In the genomic region with DNA sequence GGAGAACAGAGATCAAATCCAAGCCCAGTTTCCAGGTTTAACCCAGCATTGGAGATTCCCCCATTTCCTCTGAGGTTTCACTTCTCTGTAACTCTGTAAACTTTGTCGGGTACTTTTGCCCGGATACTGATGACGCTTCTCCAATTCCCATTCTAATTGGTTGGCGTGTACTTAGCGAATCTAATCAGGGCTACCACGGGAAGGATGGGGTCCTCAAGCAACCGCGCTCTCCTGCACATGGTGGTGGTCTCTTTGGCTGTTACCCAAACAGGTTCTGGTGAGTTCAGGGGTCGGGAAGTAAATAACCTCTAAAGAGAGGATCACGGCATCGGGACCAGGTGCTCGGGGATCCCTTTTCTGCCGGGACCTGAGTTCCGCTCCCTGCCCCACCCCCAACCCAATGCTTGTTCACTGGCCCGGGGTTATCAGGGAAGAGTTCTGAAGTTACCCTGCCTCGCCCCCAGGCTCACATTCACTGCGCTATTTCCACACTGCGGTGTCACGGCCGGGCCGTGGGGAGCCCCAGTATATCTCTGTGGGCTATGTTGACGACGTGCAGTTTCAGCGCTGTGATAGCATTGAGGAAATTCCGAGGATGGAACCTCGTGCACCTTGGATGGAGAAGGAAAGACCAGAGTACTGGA, we compare ENCODE assay signal across 8 mouse cellular contexts. TPM values are rescaled to one million over a fixed set of nuclear protein-coding genes. Genes with fewer than 3 reads are reported as not detected.
DNase-seq lines count a peak whose midpoint lies in the region; ATAC-seq lines count a peak whose summit lies in the region.

Gene H2-M3, plus strand, starts transcription at position 163 of the 644 bp plus-strand sequence.

- no peaks in the 10 kb centered on the region for H3K27me3 ChIP-seq in hindbrain, embryonic 15.5 days

- peak; percentile 91 for DNase-seq in T-cell, adult 2 months (ENCODE audit: low spot score)
- DNase-seq in cerebellum, postnatal 36 days: peak; percentile 71 to 82
- DNase-seq in frontal cortex, postnatal 36 days (ENCODE audit: low spot score in 2 of 2): peak; percentile 90 to 96
- peak; percentile 85 for DNase-seq in left cerebral cortex, adult 11 months (ENCODE audit: low spot score)
- peak; percentile 51 to 92 for DNase-seq in lung, postnatal 4 days
- DNase-seq in retina, postnatal 7 days (ENCODE audit: low read depth, low spot score): peak; percentile 62
- peak; percentile 61 for DNase-seq in urinary bladder, adult 2 months (ENCODE audit: low spot score)

- peak within 1 kb of the TSS; percentile 39 for H3K9ac ChIP-seq in hindbrain, embryonic 15.5 days

- peak within 1 kb of the TSS; percentile 56 for H3K4me3 ChIP-seq in hindbrain, embryonic 15.5 days

- 4% methylated on average over 26 of the region's 26 CpGs for WGBS in hindbrain, embryonic 15.5 days

- H3K4me2 ChIP-seq in hindbrain, embryonic 15.5 days: peak within 1 kb of the TSS; percentile 95

- no peak within 1 kb of the TSS for H3K27ac ChIP-seq in hindbrain, embryonic 15.5 days (replicated peaks)

- ATAC-seq in hindbrain, embryonic 15.5 days (ENCODE audit: low FRiP score, low read depth): peak; percentile 97

- no peaks in the 10 kb centered on the region for H3K9me3 ChIP-seq in hindbrain, embryonic 15.5 days

- H3K36me3 ChIP-seq in hindbrain, embryonic 15.5 days: no peaks in the 10 kb centered on the region

- no peaks in the 10 kb centered on the region for H3K4me1 ChIP-seq in hindbrain, embryonic 15.5 days (replicated peaks)

RNA-seq across cellular contexts. Expression of gene H2-M3, which starts in this region (rescaled TPM):
- 0.87 and 1.5 TPM in 2 replicates for polyA plus RNA-seq in hindbrain, embryonic 15.5 days (2015; fragmentation: Nextera tagmentation; extraction: Ambion mirVana)
- polyA plus RNA-seq in urinary bladder, adult 2 months (2012; rRNA removed): 12.3 and 13.0 TPM in 2 replicates
